Mouse (Mus musculus): ENCODE measurements around the gene Mprip. TPM values are rescaled to one million over a fixed set of nuclear protein-coding genes. Genes with fewer than 3 reads are reported as not detected.

Mprip gene
- total RNA-seq (2023): 10 to 100 TPM; 76.7 to 87.0 TPM

GRCm38 (mm10) chr11:59661005-59661404 is at the start of gene Mprip:
TSS of gene Mprip (plus strand) at chr11:59661305.

GRCm38 (mm10) chr11:59787199-59787781 is 126.2 kb downstream of the Mprip start, which contains the start of gene Pld6:
TSS of gene Pld6 (minus strand) at chr11:59787645.

GRCm38 (mm10) chr11:59809670-59810474 is 148.8 kb downstream of the Mprip start, which contains the start of gene Flcn:
TSS of gene Flcn (minus strand) at chr11:59810016.

Other genes with a start within 250 kb of the Mprip start
- 1 to 10 TPM; 3.0 to 3.1 TPM for gene Jmjd4, start 211.3 kb upstream of the Mprip start, total RNA-seq (2023)
- 1 to 10 TPM; 5.7 to 5.9 TPM for gene Snap47, start 210.1 kb upstream of the Mprip start, total RNA-seq (2023)
- gene Zfp867, start 188.8 kb upstream of the Mprip start, total RNA-seq (2023): 1 to 10 TPM; 1.0 to 1.2 TPM
- gene Zkscan17, start 134.6 kb upstream of the Mprip start, total RNA-seq (2023): 10 to 100 TPM; 12.9 to 14.2 TPM
- 100 to 1,000 TPM; 286 to 409 TPM for gene Nlrp3, start 119.7 kb upstream of the Mprip start, total RNA-seq (2023)
- not detected for gene Olfr222, start 85.1 kb upstream of the Mprip start, total RNA-seq (2023)
- gene Olfr223, start 68.0 kb upstream of the Mprip start, total RNA-seq (2023): not detected
- gene Pld6, start 126.3 kb downstream of the Mprip start, total RNA-seq (2023): not detected
- gene Flcn, start 148.7 kb downstream of the Mprip start, total RNA-seq (2023): 10 to 100 TPM; 79.7 to 80.5 TPM
- gene Nt5m, start 178.1 kb downstream of the Mprip start, total RNA-seq (2023): 10 to 100 TPM; 10.0 to 11.3 TPM
- gene Cops3, start 178.5 kb downstream of the Mprip start, total RNA-seq (2023): 10 to 100 TPM; 39.2 to 46.6 TPM